Mouse (Mus musculus): ENCODE measurements around the gene Klf3. TPM values are rescaled to one million over a fixed set of nuclear protein-coding genes. Genes with fewer than 3 reads are reported as not detected.
"Not testable (repeated sequence)": the region's sequence is repeated elsewhere in the genome, so short reads cannot be mapped to it uniquely, and the experiment has no call there.

Gene Klf3
- total RNA-seq, 2 experiments from 2014 or later, result 31.7 to 46.3 TPM

DNA sequence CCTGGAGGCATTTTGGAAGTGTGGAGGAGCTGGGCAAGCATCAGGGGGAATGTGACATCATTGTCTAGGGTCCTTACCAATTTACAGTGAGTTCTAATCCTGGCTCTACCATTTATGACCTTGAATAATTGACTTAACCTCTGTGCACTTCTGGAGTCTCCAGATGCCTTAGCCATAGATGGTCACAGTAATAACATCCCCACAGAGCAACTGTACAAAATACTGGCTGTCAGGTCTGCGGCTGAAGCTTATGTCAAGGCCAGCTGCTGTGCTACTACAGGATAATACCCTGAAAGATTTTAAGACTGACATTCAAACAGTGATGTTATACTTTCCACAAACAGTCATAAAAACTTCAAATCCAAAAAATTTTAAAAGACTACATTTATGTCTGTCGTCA lies 75.3 kb downstream of the Klf3 start:
- DNase-seq, result no peak

DNA sequence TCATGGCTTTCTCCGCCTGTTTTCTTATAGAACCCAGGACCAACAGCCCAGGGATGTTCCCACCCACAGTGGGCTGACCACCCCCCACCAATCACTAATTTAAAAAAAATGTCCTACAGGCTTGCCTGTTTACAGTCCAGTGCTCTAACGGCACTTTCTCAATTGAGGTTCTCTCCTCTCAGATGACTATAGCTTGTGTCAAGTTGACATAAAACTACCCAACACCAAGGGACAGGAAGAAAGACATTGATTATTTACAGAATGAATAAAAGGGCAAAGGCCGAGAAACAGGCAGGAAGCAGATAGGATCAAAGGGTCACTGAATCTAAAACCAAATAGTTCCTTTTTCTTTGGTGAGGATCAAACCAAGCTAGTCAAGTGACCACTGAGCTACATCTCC lies 76.1 kb downstream of the Klf3 start:
- DNase-seq, result no peak

GRCm38 (mm10) chr5:64881559-64881958 lies 78.4 kb downstream of the Klf3 start:
- DNase-seq, result not testable (repeated sequence)

GRCm38 (mm10) chr5:64881976-64882375 lies 78.8 kb downstream of the Klf3 start:
- DNase-seq, result not testable (repeated sequence)

Other genes starting within 250 kb of the Klf3 start
- under 1 TPM; 0.68 to 0.75 TPM for gene Tlr1, start 130.2 kb downstream of the Klf3 start, total RNA-seq (2021)
- gene Tlr6, start 156.7 kb downstream of the Klf3 start, total RNA-seq (2021), result 1 to 10 TPM; 1.8 to 2.3 TPM
- 10 to 100 TPM; 38.2 to 48.7 TPM for gene Fam114a1, start 166.7 kb downstream of the Klf3 start, total RNA-seq (2021)